Mouse (Mus musculus): ENCODE data around the gene Wwtr1.

DNA sequence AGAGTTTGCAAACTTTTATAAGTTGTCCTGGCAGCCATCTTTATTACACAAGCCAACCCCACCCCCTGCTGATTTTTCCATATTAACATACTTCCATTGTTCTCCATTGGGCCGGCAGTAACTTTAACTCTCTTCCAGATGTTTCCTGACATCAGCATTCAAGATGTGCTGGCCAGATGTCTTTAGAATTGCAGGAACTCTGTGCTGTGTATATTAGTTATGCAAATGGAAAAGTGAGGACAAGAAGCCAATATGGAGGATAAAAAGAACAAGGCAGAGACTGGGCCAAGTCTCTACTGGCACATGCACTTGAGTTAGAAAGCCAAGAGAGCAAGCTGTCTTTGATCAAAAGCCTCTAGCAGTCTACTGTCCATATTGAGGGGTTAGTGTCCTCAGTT is 28.9 kb upstream of the Wwtr1 start:
- TF ChIP-seq GATA1 (IDR thresholded peaks at IDR 0.05; ENCODE audit: borderline replicate concordance, low read length) = no peak
- TF ChIP-seq FLI1 (IDR thresholded peaks at IDR 0.05; ENCODE audit: low read length) = no peak
